Mouse (Mus musculus) ES-E14 (cell line): ENCODE measurements around the gene Tmem158. TPM values are rescaled to one million over a fixed set of nuclear protein-coding genes. Genes with fewer than 3 reads are reported as not detected.

Experiments
- DNase-seq: peaks from one replicate; pipeline ENCODE4 v3.0.0-alpha.2; 2013; ENCODE audit warnings: low read depth, low spot score
- H3K27ac ChIP-seq: 2 replicates; pipeline ENCODE4 v1.5.1; 2012; ENCODE audit warnings: low read depth, mild to moderate bottlenecking, low read length, moderate library complexity, mixed read lengths; ENCODE audit not compliant: poor library complexity, insufficient read depth, severe bottlenecking
- H3K36me3 ChIP-seq: 2 replicates; pipeline ENCODE4 v1.6.1; 2012; ENCODE audit warnings: mild to moderate bottlenecking, low read length, moderate library complexity, mixed read lengths; ENCODE audit not compliant: control insufficient read depth, poor library complexity, insufficient read depth, severe bottlenecking
- H3K4me1 ChIP-seq, 2 experiments: fragments of 150-350 bp in 1 of 2; sonication (generic) in 1 of 2; 2 replicates each; pipeline ENCODE4 v1.6.1; 2012; ENCODE audit warnings: low read length in 2 of 2, mild to moderate bottlenecking in 1 of 2, mixed read lengths in 1 of 2; ENCODE audit not compliant: control insufficient read depth in 2 of 2, insufficient read depth in 2 of 2, poor library complexity in 1 of 2
- H3K4me3 ChIP-seq, 2 experiments: fragments of 150-350 bp in 1 of 2; sonication (generic) in 1 of 2; 2 replicates each; pipeline ENCODE4 v1.5.1; 2012; ENCODE audit warnings: low read length in 2 of 2, low read depth in 1 of 2, mild to moderate bottlenecking in 1 of 2, mixed read lengths in 1 of 2; ENCODE audit not compliant: insufficient read depth in 1 of 2, poor library complexity in 1 of 2, severe bottlenecking in 1 of 2
- H3K9ac ChIP-seq: 2 replicates; pipeline ENCODE4 v1.6.1; 2012; ENCODE audit warnings: low read depth, mild to moderate bottlenecking, low read length, mixed read lengths; ENCODE audit not compliant: poor library complexity, insufficient read depth, severe bottlenecking
- H3K9me3 ChIP-seq: fragments of 150-350 bp; sonication (generic); 2 replicates; pipeline ENCODE4 v1.6.1; 2012; ENCODE audit warnings: low read depth, mild to moderate bottlenecking, low read length; ENCODE audit not compliant: control insufficient read depth, insufficient read depth
- CHD2 ChIP-seq: IDR thresholded peaks from 2 replicates; pipeline ENCODE4 v1.6.1; 2014; ENCODE audit warnings: mild to moderate bottlenecking, low read depth, low read length, inconsistent platforms
- HCFC1 ChIP-seq: IDR thresholded peaks from 2 replicates; pipeline ENCODE4 v1.6.1; 2012; ENCODE audit warnings: low read length, inconsistent platforms, borderline replicate concordance; ENCODE audit not compliant: insufficient read depth
- MAFK ChIP-seq: IDR thresholded peaks from 2 replicates; pipeline ENCODE4 v1.6.1; 2014; ENCODE audit warnings: mild to moderate bottlenecking, low read depth, low read length, inconsistent platforms; ENCODE audit not compliant: insufficient read depth
- ZC3H11A ChIP-seq: IDR thresholded peaks from 2 replicates; pipeline ENCODE4 v1.6.1; 2012; ENCODE audit warnings: low read depth, mild to moderate bottlenecking, inconsistent platforms, low read length, borderline replicate concordance
- ZNF384 ChIP-seq: IDR thresholded peaks from 2 replicates; pipeline ENCODE4 v1.6.1; 2012; ENCODE audit warnings: low read depth, low read length, inconsistent platforms
- in situ Hi-C, 2 experiments: fragments of 600-800 bp; cut with MboI; formaldehyde crosslinking; loops; one replicate each; pipeline ENCODE4 v1.15.1; 2025; ENCODE audit warnings: low sequenced_read_pairs in 2 of 2, inconsistent platforms in 1 of 2; ENCODE audit not compliant: unreplicated experiment in 2 of 2
- total RNA-seq: library from RNA; depleted of rRNA; stranded (reverse); fragments of 300-350 nt; gene quantifications from 2 replicates; pipeline ENCODE4 v1.2.3, GENCODE M21; 2012

Tmem158 gene
- total RNA-seq, 1 experiment: 4.8 TPM

GRCm38 (mm10) chr9:123227106-123227750, 33.3 kb downstream of the Tmem158 start:
- Histone ChIP-seq H3K27ac (no peak overlapping the region), H3K36me3 (no peaks in the 10 kb centered on the region), H3K4me3 (no peak overlapping the region), H3K4me1 (no peaks in the 10 kb centered on the region), H3K9me3 (no peaks in the 10 kb centered on the region), H3K9ac (no peak overlapping the region)
- no peak for DNase-seq
- in situ Hi-C loops: no loop called here
- TF ChIP-seq HCFC1 (no peak), ZC3H11A (no peak), MAFK (no peak), CHD2 (no peak)

- H3K36me3 ChIP-seq: no peaks in the 10 kb centered on the region
- H3K4me3 ChIP-seq: no peak overlapping the region
- no peak for DNase-seq
- in situ Hi-C loops: no loop called here
- no peak overlapping the region for H3K27ac ChIP-seq
- no peak overlapping the region for H3K9ac ChIP-seq
- H3K4me1 ChIP-seq: no peaks in the 10 kb centered on the region
- H3K9me3 ChIP-seq: no peaks in the 10 kb centered on the region
- TF ChIP-seq ZNF384: no peak
- TF ChIP-seq ZC3H11A: no peak
- no peak for TF ChIP-seq CHD2
- no peak for TF ChIP-seq MAFK
These were observed 35.6 kb downstream of the Tmem158 start for GRCm38 (mm10) chr9:123224863-123225431.

- in situ Hi-C loops: no loop called here
- TF ChIP-seq HCFC1: no peak
- TF ChIP-seq CHD2: no peak
- no peak for TF ChIP-seq MAFK
- no peak for TF ChIP-seq ZC3H11A
- TF ChIP-seq ZNF384: no peak
- no peaks in the 10 kb centered on the region for H3K9me3 ChIP-seq
- H3K4me3 ChIP-seq: no peak overlapping the region
- H3K4me1 ChIP-seq: peaks cover 0 to 2% of the 10 kb centered on the region in 2 experiments; a peak in 1 of 4 replicates
- DNase-seq: no peak
- no peak overlapping the region for H3K27ac ChIP-seq
- H3K36me3 ChIP-seq: no peaks in the 10 kb centered on the region
- no peak overlapping the region for H3K9ac ChIP-seq
These were observed 40.7 kb downstream of the Tmem158 start for GRCm38 (mm10) chr9:123219826-123220225.

- peaks cover 0 to 2% of the 10 kb centered on the region in 2 experiments; a peak in 1 of 4 replicates for H3K4me1 ChIP-seq
- peak; percentile 8 for DNase-seq
- H3K9me3 ChIP-seq: no peaks in the 10 kb centered on the region
- H3K9ac ChIP-seq: peak within 1 kb of the TSS; percentile 70; the same call in 1 of the 2 replicates
- no peak within 1 kb of the TSS for H3K27ac ChIP-seq
- in situ Hi-C loops: no loop called here
- peak within 1 kb of the TSS; percentile 71 to 74 for H3K4me3 ChIP-seq
- no peaks in the 10 kb centered on the region for H3K36me3 ChIP-seq
- no peak for TF ChIP-seq ZNF384
- no peak for TF ChIP-seq CHD2
- no peak for TF ChIP-seq ZC3H11A
- no peak for TF ChIP-seq HCFC1
- no peak for TF ChIP-seq MAFK
These were observed 44.7 kb downstream of the Tmem158 start, which contains the start of gene Cdcp1 for GRCm38 (mm10) chr9:123215621-123216440. Cdcp1 (minus strand) TSS chr9:123216038.
